Mouse (Mus musculus): ENCODE measurements around the gene Shroom4. TPM values are rescaled to one million over a fixed set of nuclear protein-coding genes. Genes with fewer than 3 reads are reported as not detected.

Shroom4 gene
- polyA plus RNA-seq, 1 experiment: 0.79 TPM

DNA sequence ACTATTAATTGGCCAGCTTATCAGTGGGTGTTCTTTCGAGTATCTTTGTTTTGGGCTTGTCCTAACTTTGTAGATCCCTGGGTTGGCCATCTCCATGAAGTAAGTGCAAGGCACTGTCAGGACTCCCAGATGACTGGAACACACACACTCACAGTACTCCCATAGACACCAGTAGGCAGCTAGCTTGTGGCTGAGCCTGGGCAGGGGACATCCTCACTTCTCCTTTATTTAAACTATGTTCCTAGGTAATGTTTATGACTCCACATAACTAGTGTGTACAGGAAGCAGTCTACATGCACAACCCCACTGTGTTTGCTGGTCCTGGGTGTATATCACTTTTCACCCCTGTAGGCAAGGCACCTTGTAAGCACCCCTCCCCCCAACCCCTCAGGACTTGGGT lies 461 bp upstream of the Shroom4 start:
- DNase-seq (ENCODE audit: low read depth in 1 of 2, low spot score in 2 of 2): no peak
- Histone ChIP-seq H3K27ac (ENCODE audit: insufficient read depth, low read length) (no peak overlapping the region), H3K27me3 (ENCODE audit: control insufficient read depth, insufficient read depth, low read length) (no peaks in the 10 kb centered on the region; the same call in 1 of the 2 replicates), H3K4me3 (ENCODE audit: extremely low read depth, insufficient read depth, insufficient read length) (no peak overlapping the region; the same call in 1 of the 2 replicates), H3K4me1 (ENCODE audit: control insufficient read depth, insufficient read depth, insufficient read length) (no peaks in the 10 kb centered on the region), H3K36me3 (ENCODE audit: control insufficient read depth, insufficient read depth, low read length) (no peaks in the 10 kb centered on the region)
- TF ChIP-seq CTCF (IDR thresholded peaks at IDR 0.05; ENCODE audit: extremely low read depth, insufficient read depth, insufficient read length, insufficient replicate concordance) (no peak), POLR2A (IDR thresholded peaks at IDR 0.05; ENCODE audit: low read depth, low read length) (no peak)
- 84% methylated on average over 1 of the region's 1 CpGs for WGBS

DNA sequence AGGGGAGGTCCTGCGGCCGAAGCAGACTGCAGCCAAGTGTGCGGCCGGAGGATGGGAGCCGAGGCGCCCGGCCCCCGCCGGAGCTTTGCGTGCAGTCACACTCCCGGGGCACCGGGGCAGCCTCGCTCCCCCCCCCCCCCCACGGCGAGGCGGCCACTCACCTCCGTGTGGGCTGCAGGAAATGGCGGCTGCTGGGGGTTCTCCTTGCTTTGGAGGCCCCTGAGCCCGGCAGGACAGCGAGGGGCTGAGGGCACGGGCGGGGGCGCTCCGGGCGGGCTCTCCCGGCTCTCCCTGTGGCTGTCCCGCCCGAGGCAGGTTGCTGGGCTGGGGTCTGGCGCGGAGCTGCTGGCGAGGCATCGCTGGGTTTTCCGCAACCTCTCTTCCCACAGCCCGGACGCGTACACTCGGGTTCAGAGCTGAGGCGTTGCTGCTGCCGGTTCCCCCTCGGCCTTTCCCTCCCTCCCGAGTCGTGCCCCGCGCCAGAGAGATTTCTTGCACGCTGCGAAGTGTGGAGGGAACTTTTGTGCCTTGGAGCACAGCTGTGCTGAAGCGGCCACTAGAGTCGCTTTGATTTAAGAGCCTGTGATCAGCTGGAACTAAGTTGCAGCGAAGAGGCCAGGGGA lies 855 bp downstream of the Shroom4 start:
- Histone ChIP-seq H3K27me3 (ENCODE audit: control insufficient read depth, insufficient read depth, low read length) (no peaks in the 10 kb centered on the region; the same call in 1 of the 2 replicates), H3K27ac (ENCODE audit: insufficient read depth, low read length) (no peak overlapping the region), H3K36me3 (ENCODE audit: control insufficient read depth, insufficient read depth, low read length) (no peaks in the 10 kb centered on the region), H3K4me1 (ENCODE audit: control insufficient read depth, insufficient read depth, insufficient read length) (no peaks in the 10 kb centered on the region), H3K4me3 (ENCODE audit: extremely low read depth, insufficient read depth, insufficient read length) (peak overlapping the region; percentile 42; the same call in 1 of the 2 replicates)
- TF ChIP-seq CTCF (IDR thresholded peaks at IDR 0.05; ENCODE audit: extremely low read depth, insufficient read depth, insufficient read length, insufficient replicate concordance): no peak
- no peak for TF ChIP-seq POLR2A (IDR thresholded peaks at IDR 0.05; ENCODE audit: low read depth, low read length)
- DNase-seq (ENCODE audit: low read depth in 1 of 2, low spot score in 2 of 2): no peak
- 27% methylated on average over 45 of the region's 49 CpGs for WGBS

DNA sequence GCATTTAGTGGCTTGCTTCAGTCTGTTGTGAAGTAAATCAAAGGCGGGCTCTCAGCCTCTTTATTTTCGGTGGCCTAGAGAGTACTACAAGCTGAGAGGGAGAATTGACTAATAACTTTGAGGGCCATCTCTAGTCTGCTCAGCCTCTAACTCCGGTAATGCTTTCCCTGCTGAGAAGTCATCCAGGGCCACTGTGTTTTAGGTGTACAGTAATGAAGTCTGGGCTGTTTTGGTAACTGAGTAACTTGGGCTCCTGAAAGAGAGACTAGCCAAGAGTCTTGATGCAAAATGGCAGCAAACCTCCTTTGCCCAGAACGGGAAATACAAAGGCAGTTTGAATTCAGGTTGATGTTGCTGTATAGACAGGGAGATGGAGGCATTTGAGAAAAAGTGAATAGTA lies 3.3 kb downstream of the Shroom4 start:
- H3K4me1 ChIP-seq (ENCODE audit: control insufficient read depth, insufficient read depth, insufficient read length): no peaks in the 10 kb centered on the region
- DNase-seq (ENCODE audit: low read depth in 1 of 2, low spot score in 2 of 2): no peak
- WGBS: 88% methylated on average over 4 of the region's 4 CpGs
- H3K36me3 ChIP-seq (ENCODE audit: control insufficient read depth, insufficient read depth, low read length): no peaks in the 10 kb centered on the region
- no peak overlapping the region for H3K4me3 ChIP-seq (ENCODE audit: extremely low read depth, insufficient read depth, insufficient read length)
- no peak overlapping the region for H3K27ac ChIP-seq (ENCODE audit: insufficient read depth, low read length)
- TF ChIP-seq POLR2A (IDR thresholded peaks at IDR 0.05; ENCODE audit: low read depth, low read length): no peak
- no peaks in the 10 kb centered on the region; the same call in 1 of the 2 replicates for H3K27me3 ChIP-seq (ENCODE audit: control insufficient read depth, insufficient read depth, low read length)

DNA sequence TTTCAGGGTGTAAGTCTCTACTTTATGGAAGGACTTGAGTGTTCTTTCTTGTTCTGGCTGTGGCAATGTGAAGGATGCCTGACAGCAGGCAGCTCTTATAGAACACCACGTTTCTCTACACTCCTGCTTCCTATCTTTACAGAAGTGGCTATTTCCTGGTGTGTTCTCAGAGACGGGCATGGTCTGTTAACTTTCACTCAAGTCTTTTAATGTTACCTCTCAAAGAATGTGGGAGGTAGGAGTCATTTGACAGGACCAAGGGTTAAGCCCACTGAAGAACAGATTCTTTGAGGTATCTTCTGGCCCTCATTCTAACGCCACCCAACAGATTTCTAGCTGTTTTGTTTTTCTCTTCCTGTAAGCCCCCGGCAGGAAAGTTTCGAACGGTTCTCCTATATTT lies 9.5 kb downstream of the Shroom4 start:
- Histone ChIP-seq H3K27me3 (ENCODE audit: control insufficient read depth, insufficient read depth, low read length) (no peaks in the 10 kb centered on the region), H3K36me3 (ENCODE audit: control insufficient read depth, insufficient read depth, low read length) (no peaks in the 10 kb centered on the region), H3K4me1 (ENCODE audit: control insufficient read depth, insufficient read depth, insufficient read length) (no peaks in the 10 kb centered on the region), H3K27ac (ENCODE audit: insufficient read depth, low read length) (no peak overlapping the region), H3K4me3 (ENCODE audit: extremely low read depth, insufficient read depth, insufficient read length) (no peak overlapping the region)
- WGBS: 58% methylated on average over 6 of the region's 6 CpGs
- DNase-seq (ENCODE audit: low read depth in 1 of 2, low spot score in 2 of 2): no peak
- no peak for TF ChIP-seq CTCF (IDR thresholded peaks at IDR 0.05; ENCODE audit: extremely low read depth, insufficient read depth, insufficient read length, insufficient replicate concordance)
- TF ChIP-seq POLR2A (IDR thresholded peaks at IDR 0.05; ENCODE audit: low read depth, low read length): no peak

DNA sequence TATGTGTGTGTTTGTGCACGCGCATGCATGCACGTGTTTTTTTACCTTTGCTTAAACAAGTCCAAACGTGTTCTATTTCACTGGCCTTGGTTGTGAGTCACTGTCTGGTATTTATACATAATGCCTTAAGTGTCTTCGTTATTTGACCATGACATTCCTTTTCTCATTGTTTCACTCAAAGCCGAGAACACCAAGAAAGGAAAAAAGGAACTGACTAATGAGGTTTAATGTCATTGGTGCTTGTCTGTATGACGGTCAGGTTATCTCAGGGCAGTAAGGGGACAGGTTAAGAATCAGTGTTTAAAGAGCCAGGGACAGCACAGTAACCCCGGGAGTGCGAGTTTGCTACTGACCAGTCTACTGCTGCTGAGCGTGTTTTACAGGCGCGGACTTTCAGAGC lies 15.8 kb downstream of the Shroom4 start:
- TF ChIP-seq POLR2A (IDR thresholded peaks at IDR 0.05; ENCODE audit: low read depth, low read length) (no peak), CTCF (IDR thresholded peaks at IDR 0.05; ENCODE audit: extremely low read depth, insufficient read depth, insufficient read length, insufficient replicate concordance) (no peak)
- WGBS: 90% methylated on average over 12 of the region's 12 CpGs

DNA sequence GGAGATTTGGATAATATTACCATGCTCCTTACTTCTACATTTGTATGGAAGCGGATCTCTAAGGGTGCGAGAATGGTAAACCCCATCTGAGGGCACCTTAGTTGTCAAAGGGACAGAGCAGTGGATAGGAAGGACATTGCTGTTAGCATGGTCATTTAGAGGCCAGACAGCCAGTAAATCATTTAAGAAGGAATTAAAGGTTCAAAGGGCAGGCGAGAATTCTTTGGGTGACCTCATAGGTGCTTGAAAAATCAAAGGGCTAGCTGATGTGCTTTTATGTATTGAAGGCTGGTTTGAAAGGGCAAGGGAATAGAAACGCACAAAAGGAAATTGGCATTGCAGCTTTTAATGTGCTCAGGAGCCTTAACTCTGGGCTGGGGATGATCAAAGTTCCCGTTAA lies 16.3 kb downstream of the Shroom4 start:
- H3K4me3 ChIP-seq (ENCODE audit: extremely low read depth, insufficient read depth, insufficient read length): no peak overlapping the region
- H3K4me1 ChIP-seq (ENCODE audit: control insufficient read depth, insufficient read depth, insufficient read length): no peaks in the 10 kb centered on the region
- no peak for DNase-seq (ENCODE audit: low read depth in 1 of 2, low spot score in 2 of 2)
- H3K27ac ChIP-seq (ENCODE audit: insufficient read depth, low read length): no peak overlapping the region
- WGBS: 90% methylated on average over 5 of the region's 5 CpGs
- no peaks in the 10 kb centered on the region for H3K36me3 ChIP-seq (ENCODE audit: control insufficient read depth, insufficient read depth, low read length)
- H3K27me3 ChIP-seq (ENCODE audit: control insufficient read depth, insufficient read depth, low read length): no peaks in the 10 kb centered on the region
- TF ChIP-seq POLR2A (IDR thresholded peaks at IDR 0.05; ENCODE audit: low read depth, low read length) (no peak), CTCF (IDR thresholded peaks at IDR 0.05; ENCODE audit: extremely low read depth, insufficient read depth, insufficient read length, insufficient replicate concordance) (no peak)

More for the DNA sequence above, 15.8 kb downstream of the Shroom4 start:
- Histone ChIP-seq H3K4me3 (ENCODE audit: extremely low read depth, insufficient read depth, insufficient read length) (no peak overlapping the region), H3K36me3 (ENCODE audit: control insufficient read depth, insufficient read depth, low read length) (no peaks in the 10 kb centered on the region), H3K27me3 (ENCODE audit: control insufficient read depth, insufficient read depth, low read length) (no peaks in the 10 kb centered on the region), H3K27ac (ENCODE audit: insufficient read depth, low read length) (no peak overlapping the region), H3K4me1 (ENCODE audit: control insufficient read depth, insufficient read depth, insufficient read length) (no peaks in the 10 kb centered on the region)
- no peak for DNase-seq (ENCODE audit: low read depth in 1 of 2, low spot score in 2 of 2)

DNA sequence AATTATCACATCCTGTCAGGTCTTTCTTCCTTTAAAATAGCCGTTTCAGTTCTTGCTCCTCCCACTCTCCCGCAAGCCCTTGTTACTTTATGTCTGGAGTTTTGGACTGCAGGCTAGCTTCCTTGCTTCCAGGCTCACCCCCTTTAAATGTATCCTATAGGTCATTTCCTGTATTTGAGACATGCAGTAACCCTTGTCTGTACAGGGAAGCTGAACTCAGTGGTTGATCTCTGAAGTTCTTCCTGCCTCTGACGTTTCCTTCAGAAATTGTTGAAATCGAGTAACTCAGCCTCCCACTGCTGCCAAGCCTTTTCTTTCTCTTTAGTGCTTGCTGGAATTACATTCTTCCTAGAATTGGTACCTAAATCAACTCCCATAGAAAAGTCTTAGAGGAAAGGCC lies 18.5 kb downstream of the Shroom4 start:
- H3K27me3 ChIP-seq (ENCODE audit: control insufficient read depth, insufficient read depth, low read length): no peaks in the 10 kb centered on the region
- no peaks in the 10 kb centered on the region for H3K36me3 ChIP-seq (ENCODE audit: control insufficient read depth, insufficient read depth, low read length)
- WGBS: 36% methylated on average over 4 of the region's 4 CpGs
- no peak for DNase-seq (ENCODE audit: low read depth in 1 of 2, low spot score in 2 of 2)
- no peak overlapping the region for H3K27ac ChIP-seq (ENCODE audit: insufficient read depth, low read length)
- no peak overlapping the region for H3K4me3 ChIP-seq (ENCODE audit: extremely low read depth, insufficient read depth, insufficient read length)
- no peak for TF ChIP-seq CTCF (IDR thresholded peaks at IDR 0.05; ENCODE audit: extremely low read depth, insufficient read depth, insufficient read length, insufficient replicate concordance)
- no peak for TF ChIP-seq POLR2A (IDR thresholded peaks at IDR 0.05; ENCODE audit: low read depth, low read length)
- H3K4me1 ChIP-seq (ENCODE audit: control insufficient read depth, insufficient read depth, insufficient read length): no peaks in the 10 kb centered on the region

All from spleen, adult 2 months (tissue).